Mouse (Mus musculus) cortical plate, adult 2 months (tissue): Measurements from ENCODE around the gene Itga5.

Source experiments
- CTCF ChIP-seq: fragments of 200-500 bp; IDR thresholded peaks from 2 replicates; pipeline ENCODE4 v1.5.1; 2011; ENCODE audit warnings: mild to moderate bottlenecking, control low read depth, low read length; ENCODE audit not compliant: insufficient read depth; ENCODE audit errors: extremely low read depth
- POLR2A ChIP-seq: fragments of 200-500 bp; IDR thresholded peaks from 2 replicates; pipeline ENCODE4 v1.6.1; 2011; ENCODE audit warnings: mild to moderate bottlenecking, low read length, control low read depth; ENCODE audit not compliant: insufficient read depth; ENCODE audit errors: extremely low read depth

GRCm38 (mm10) chr15:103371741-103372140 lies 5.2 kb upstream of the Itga5 start:
- no peak for TF ChIP-seq POLR2A
- TF ChIP-seq CTCF = no peak
